Mouse (Mus musculus) heart, adult 2 months (tissue): ENCODE data around the gene Slx1b.

Source experiments
- CTCF ChIP-seq: fragments of 200-600 bp; IDR thresholded peaks from 2 replicates; pipeline ENCODE4 v1.8.1; 2022; ENCODE audit warnings: antibody characterized with exemption, mild to moderate bottlenecking, moderate library complexity
- POLR2A ChIP-seq: fragments of 200-500 bp; IDR thresholded peaks from 2 replicates; pipeline ENCODE4 v1.6.1; 2011; ENCODE audit warnings: mild to moderate bottlenecking, low read depth, low read length, control low read depth; ENCODE audit not compliant: insufficient read depth

DNA sequence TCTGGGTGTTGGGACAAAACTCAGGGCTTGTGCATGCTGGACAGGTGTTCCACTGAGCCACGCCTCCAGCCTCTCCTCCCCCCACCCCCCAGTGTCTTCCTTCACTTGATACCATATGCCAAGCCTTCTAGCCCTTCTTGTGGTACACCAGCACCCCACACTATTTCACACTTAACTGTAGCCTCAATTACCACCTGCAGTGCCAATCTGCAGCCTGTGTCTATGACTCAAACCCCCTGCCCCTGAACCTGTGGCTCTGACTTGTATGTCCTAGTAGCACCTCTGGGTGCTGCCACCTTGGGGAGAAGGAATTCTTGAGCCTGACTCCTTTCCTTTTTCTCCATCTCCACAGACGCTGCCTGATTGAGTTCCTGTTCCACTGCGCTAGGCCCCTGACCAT lies 16.3 kb upstream of the Slx1b start:
- TF ChIP-seq CTCF = no peak
- no peak for TF ChIP-seq POLR2A
